Comparison of ENCODE assay signal across 16 mouse cellular contexts in genomic region chr14:105057934-105058333, GRCm38 (mm10).
"Had no signal": no experiment of that assay in that cellular context is flagged by ENCODE, and none has a peak within 500 bp of the region (broad histone marks: within the 10 kb centered on the region; RNA-seq: fewer than 3 reads in every experiment).

No protein-coding gene starts in this region.

- H3K4me3 ChIP-seq: neural tube, embryonic 13.5 days; neural tube, embryonic 15.5 days; stomach, embryonic 15.5 days had no signal

- H3K9me3 ChIP-seq: neural tube, embryonic 13.5 days; neural tube, embryonic 15.5 days; stomach, embryonic 15.5 days had no signal

- H3K9ac ChIP-seq: neural tube, embryonic 13.5 days; neural tube, embryonic 15.5 days; stomach, embryonic 15.5 days had no signal

- H3K4me2 ChIP-seq: neural tube, embryonic 13.5 days; neural tube, embryonic 15.5 days; stomach, embryonic 15.5 days had no signal

- H3K27me3 ChIP-seq: neural tube, embryonic 13.5 days; neural tube, embryonic 15.5 days; stomach, embryonic 15.5 days had no signal

- H3K36me3 ChIP-seq: neural tube, embryonic 13.5 days; neural tube, embryonic 15.5 days; stomach, embryonic 15.5 days had no signal

- DNase-seq: retina, postnatal 1 day; right cerebral cortex, adult 18-20 months; right cerebral cortex, postnatal 14 days; right cerebral cortex, postnatal 25 days; right cerebral cortex, postnatal 4 days; spleen, adult 18-20 months; thymus, adult 18-20 months; thymus, adult 2 months; thymus, postnatal 14 days; thymus, postnatal 25 days; thymus, postnatal 36 days; thymus, postnatal 4 days had no signal

- H3K4me1 ChIP-seq: neural tube, embryonic 13.5 days; neural tube, embryonic 15.5 days; stomach, embryonic 15.5 days had no signal

- H3K27ac ChIP-seq: neural tube, embryonic 13.5 days; neural tube, embryonic 15.5 days; stomach, embryonic 15.5 days; stomach, postnatal 0 days had no signal
